Mouse (Mus musculus) right cerebral cortex, postnatal 14 days (tissue): ENCODE measurements at regions not wholly inside any gene's neighbourhood (a gene's known extent, or its start where the extent isn't known, plus 50 kb on each side); places are given as distances from the start of the nearest gene placed in this dataset.

Source experiments
- DNase-seq: peaks from one replicate; pipeline ENCODE4 v3.0.0; 2022

GRCm38 (mm10) chr3:148107031-148107430 is 883.3 kb downstream of the Adgrl2 start:
- DNase-seq = no peak

DNA sequence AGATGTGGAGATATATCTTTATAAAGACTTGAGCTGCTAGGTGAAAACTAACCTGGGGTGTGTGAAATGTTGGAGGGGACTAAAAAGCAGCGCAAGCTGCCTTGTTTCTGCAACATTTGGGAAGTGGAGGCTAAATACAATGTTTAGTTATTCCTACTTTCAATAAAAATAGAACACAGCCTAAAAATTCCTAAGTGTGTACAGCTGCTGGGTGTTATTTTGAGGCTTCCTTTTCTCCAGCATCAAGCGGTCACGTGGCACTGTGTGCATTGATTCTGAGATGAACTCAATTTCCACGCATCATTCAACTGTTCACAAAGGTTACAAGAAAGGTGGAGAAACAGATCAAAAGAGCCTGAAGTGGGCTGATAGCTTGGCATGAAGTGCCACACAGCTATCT is 896.4 kb downstream of the Adgrl2 start:
- no peak for DNase-seq

DNA sequence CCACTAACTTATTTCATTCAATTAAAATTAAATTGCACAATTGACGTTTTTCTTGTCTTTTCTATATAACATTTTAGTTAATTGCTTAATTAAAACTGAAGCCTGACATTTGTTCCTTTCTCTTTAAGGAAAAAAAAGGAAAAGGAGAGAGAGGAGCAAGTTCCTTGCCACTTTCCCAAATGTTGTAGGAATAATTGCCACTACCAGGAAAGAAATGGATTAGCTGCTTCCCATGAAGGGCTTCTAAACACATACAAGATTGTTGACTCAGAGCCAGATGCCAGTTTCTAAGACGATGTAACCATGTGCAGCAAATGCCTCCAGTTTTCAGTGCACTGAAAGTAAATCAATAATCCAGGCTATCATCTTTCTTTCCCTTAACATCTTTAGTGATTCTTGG is 914.5 kb downstream of the Adgrl2 start:
- DNase-seq = no peak

DNA sequence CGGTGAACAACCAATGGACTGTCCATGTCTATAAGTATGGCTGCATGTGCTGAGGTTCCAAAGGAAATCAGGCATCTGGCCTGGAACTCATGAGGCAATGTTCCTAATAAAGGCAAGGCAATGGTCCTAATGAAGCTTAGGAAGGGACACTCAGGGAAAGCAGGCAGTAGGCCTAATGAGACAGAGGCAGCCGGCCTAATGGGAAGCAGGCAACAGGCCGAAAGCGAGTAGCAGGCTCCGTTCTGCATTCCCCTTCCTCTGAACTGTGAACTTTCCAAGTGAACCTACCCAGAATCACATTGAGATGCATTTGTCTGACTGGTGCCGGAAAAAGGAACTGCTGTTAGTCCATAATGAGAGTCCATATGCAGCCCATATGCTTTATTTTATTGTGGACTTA is 923.7 kb downstream of the Adgrl2 start:
- DNase-seq = no peak

DNA sequence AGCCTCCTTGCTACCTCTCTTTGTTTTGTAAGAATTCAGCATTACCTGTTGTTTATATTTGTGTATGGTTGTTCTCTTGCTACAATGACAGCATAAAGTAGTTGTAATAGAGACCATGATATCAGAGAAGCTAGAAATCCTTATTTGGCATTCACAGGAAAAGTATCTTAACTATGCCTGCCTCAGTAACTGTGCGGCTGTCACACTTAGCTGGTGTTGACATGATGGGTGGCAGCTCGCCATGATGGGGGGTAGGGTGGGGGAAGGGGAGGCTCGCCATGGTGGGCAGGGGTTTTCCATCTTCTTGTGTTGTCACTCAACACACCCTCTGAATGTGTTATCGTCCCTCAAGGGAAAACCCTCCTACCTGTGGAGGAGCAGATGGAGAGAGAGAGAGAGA is 934.3 kb downstream of the Adgrl2 start:
- no peak for DNase-seq

GRCm38 (mm10) chr3:148052516-148052915 is 937.8 kb downstream of the Adgrl2 start:
- DNase-seq = no peak

DNA sequence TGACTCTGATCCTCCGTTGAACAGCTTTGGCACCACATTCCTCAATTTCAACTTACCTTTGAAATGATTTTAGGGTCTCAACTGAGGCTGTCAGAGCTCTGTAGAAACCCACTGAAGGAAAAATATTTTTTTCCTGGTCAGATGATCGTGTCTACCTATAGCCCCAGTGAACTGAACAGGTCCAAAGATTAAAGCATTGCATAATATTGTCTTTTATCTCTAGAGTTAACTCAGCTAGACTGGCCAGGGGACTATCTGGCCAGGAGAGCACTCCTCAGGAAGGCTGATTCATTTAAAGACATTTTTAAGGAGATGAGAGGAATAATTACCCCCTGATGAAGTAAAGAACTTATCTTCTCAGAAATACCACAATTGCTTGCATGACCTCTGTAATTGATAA is 942.1 kb downstream of the Adgrl2 start:
- DNase-seq = no peak

GRCm38 (mm10) chr3:148032532-148032931 is 957.8 kb downstream of the Adgrl2 start:
- no peak for DNase-seq

GRCm38 (mm10) chr3:148005831-148006230 is 984.5 kb downstream of the Adgrl2 start:
- DNase-seq = no peak

DNA sequence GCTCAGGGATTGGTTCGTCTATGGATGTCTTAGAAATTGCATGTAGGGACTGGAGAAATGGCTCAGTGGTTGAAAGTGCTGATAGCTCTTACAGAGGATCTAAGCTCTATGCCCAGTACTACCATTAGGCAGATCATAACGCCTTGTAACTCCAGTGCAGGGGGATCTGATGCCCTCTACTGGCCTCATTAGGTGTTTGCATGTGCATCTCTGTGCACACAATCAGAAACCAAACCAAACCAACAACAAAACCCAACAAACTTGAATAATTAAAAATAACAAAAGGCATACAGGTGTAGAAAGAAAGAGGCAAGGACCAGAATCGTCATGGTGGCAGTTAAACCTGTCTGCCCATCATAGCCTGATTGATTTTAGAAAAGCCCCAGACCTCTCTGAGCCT is 986.3 kb downstream of the Adgrl2 start:
- DNase-seq = no peak

DNA sequence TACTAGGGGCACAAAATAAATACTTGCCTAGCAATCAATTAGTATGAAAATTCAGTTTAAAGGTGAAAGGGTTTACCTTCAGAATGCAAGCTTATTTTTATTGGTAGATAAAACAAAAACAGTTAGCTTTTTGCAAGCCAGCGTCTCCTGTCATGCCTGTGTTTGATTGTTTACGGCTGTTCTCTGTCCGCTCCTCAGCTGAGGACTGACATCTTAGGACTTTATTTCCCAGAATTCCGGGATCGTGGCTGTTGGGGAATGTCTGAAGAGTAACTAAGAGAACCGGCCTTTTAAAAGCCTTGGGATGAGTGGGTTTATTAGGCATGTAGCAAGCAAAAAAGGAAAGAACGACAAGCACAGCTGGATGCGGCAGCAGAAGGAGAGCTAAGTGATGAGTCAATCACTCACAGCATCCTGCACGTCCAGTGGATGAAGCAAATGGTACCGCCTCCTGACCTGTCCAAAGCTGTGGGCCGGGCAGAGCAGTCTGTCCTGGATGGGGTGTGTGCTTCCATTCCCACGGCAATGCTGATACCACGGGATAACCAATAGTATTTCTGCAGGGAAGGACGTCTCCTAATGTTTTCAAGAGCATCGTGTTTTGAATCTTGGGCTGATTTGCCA is 990.9 kb downstream of the Adgrl2 start:
- DNase-seq = no peak

DNA sequence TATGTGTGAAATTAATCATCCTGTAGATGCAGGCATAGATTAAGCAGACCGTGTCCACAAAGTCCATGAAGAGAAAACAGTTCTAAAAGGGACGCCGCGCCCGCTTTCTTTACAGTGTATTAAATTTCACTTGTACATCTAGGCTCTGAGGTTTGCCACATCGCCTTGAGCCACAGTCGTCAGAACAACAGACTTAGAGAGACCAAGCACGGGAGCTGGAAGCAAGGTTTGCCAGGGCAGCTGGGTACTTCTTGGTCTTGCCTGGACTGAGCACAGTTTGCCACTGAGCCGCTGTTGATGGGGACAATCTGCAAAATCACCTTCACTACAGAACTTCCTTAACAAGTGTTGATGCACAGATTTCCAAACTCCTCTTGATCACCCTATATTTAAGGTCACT is 998.6 kb downstream of the Adgrl2 start:
- DNase-seq = no peak

DNA sequence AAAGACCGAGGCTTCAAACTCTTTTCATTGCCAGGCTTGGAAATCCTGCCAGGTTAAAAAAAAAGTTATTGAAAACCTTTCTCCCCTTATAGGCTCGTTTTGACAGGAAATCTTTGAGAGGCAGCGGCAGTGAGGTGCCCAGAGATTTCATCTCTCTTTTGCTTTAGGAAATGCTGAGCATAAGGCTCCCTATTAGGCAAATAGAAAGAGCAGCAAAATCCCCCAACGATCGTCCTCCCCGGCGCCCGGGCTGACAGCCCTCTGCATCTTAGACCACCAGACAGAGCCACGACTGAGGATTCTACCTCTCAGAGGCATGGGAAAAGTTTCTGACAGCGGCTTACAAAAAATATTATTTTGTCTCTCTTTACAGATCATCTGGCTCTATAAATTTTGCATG is 999.5 kb downstream of the Adgrl2 start:
- no peak for DNase-seq

- DNase-seq = no peak
Observed at GRCm38 (mm10) chr3:147982831-147983230, 1007.5 kb downstream of the Adgrl2 start.

GRCm38 (mm10) chr3:147981621-147982020 is 1008.7 kb downstream of the Adgrl2 start:
- DNase-seq = no peak

GRCm38 (mm10) chr3:147976579-147976978 is 1013.8 kb downstream of the Adgrl2 start:
- no peak for DNase-seq

GRCm38 (mm10) chr3:147976069-147976468 is 1014.3 kb downstream of the Adgrl2 start:
- DNase-seq = no peak

DNA sequence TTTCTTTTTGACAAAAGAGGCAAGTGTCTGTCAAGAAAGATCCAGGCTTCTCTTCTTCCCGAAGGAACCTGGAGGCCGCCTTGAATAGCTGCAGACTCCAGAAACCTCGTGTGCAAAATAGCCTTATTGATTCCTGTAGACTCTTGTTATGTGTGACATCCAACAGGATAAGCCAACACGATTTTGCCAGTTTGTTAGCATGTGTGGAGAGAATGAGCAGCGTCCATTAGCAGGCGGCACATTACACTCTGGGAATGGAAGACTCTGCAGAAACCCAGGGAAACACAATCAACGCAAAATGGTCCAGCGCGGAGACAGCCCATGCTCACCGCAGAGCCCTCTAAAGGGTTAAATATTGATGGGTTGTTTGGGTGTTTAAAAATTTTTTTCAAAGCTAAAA is 1014.9 kb downstream of the Adgrl2 start:
- no peak for DNase-seq

DNA sequence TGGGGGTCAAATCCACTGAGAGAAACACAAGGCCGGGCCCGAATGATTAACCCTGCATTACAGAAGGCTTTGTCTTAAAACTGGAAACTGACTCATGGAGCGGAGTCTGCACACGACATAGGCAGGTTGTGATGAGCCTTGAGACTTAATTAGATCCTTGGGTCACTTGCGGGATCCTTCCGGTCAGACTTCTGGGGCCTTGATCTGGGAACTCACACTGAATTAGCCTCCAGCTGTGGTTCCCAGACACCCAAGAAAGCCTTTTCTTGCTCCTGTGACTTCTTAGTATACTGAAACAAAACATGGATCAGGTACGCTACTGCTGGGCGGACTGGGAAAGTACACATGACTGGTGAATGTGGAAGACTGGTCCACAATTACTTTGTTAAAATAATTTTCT is 1015.8 kb downstream of the Adgrl2 start:
- no peak for DNase-seq

- no peak for DNase-seq
Observed at GRCm38 (mm10) chr3:147968271-147968670, 1022.1 kb downstream of the Adgrl2 start.

GRCm38 (mm10) chr3:147967866-147968265 is 1022.5 kb downstream of the Adgrl2 start:
- no peak for DNase-seq

GRCm38 (mm10) chr3:147967261-147967660 is 1023.1 kb downstream of the Adgrl2 start:
- DNase-seq = no peak

- DNase-seq = no peak
Observed at GRCm38 (mm10) chr3:147966827-147967226, 1023.5 kb downstream of the Adgrl2 start.

- no peak for DNase-seq
Observed at GRCm38 (mm10) chr3:147966379-147966778, 1024.0 kb downstream of the Adgrl2 start.

DNA sequence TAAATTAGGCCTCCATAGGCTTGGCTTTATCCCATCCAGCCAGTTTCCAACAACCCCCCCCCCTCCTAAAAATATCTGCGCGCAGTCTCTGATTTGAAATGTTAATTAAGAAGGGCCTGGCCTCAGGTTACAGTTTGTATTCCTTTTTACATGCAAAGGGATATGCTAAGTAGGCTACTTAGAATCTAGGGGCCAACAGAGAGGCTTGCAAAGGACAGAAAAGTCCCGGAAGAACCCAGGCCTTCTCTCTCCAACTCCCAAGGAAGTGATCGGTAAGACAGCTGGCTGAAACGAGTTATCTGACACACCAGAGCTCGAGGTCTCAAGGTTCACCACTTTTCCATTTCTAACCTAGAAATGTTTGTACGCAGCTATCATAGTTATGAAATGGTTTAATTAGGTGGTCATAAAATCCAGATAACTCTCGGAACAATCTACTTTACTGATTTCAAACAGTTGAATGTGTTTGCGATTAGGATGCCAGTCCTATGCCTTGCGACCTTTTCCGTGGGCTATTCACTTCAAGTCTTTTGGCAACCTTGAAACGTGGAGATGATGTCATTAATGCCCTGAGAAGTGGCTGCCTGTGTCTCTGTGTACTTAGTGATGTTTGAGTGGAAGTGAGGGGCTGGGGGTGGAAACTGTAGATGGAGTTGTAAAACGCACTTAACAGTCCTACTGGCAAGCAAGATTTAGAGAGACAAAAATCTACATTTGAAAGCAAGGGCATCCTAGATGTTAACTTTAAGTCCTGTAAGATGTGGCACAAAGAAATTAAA is 1026.5 kb downstream of the Adgrl2 start:
- no peak for DNase-seq
